Mouse (Mus musculus) stomach, embryonic 15.5 days (tissue): Measurements from ENCODE around the gene Olfr545. TPM values are rescaled to one million over a fixed set of nuclear protein-coding genes. Genes with fewer than 3 reads are reported as not detected.

ENCODE experiments used
- polyA plus RNA-seq: library from polyadenylated mRNA; unstranded; fragments of >200 nt; fragmentation: Nextera tagmentation; extraction: Ambion mirVana; gene quantifications from 2 replicates; pipeline ENCODE4 v1.2.1, GENCODE M21; 2015

Gene Olfr545
- polyA plus RNA-seq, 1 experiment from 2014 or later = not detected

Other genes with a start within 250 kb of the Olfr545 start
- gene Rhog, start 243.5 kb downstream of the Olfr545 start, polyA plus RNA-seq = 58.4 and 67.7 TPM in 2 replicates
- gene Stim1, start 231.8 kb downstream of the Olfr545 start, polyA plus RNA-seq = 26.5 TPM in 2 replicates
- 133 and 138 TPM in 2 replicates for gene Rrm1, start 57.9 kb downstream of the Olfr545 start, polyA plus RNA-seq
- gene Olfr543, start 17.9 kb downstream of the Olfr545 start, polyA plus RNA-seq = 0.41 and 0.53 TPM in 2 replicates
- 0.04 TPM in 2 replicates for gene Olfr544, start 11.3 kb downstream of the Olfr545 start, polyA plus RNA-seq
- gene Olfr547, start 35.2 kb upstream of the Olfr545 start, polyA plus RNA-seq = not detected in 2 replicates
- gene Olfr548-ps1, start 41.3 kb upstream of the Olfr545 start, polyA plus RNA-seq = not detected in 2 replicates
- not detected in 2 replicates for gene Olfr549, start 50.3 kb upstream of the Olfr545 start, polyA plus RNA-seq
- gene Trim21, start 65.9 kb upstream of the Olfr545 start, polyA plus RNA-seq = 0.49 and 1.1 TPM in 2 replicates
- gene Olfr550, start 71.9 kb upstream of the Olfr545 start, polyA plus RNA-seq = not detected in 2 replicates
- not detected in 2 replicates for gene Olfr551, start 92.3 kb upstream of the Olfr545 start, polyA plus RNA-seq
- gene Olfr552, start 98.2 kb upstream of the Olfr545 start, polyA plus RNA-seq = not detected in 2 replicates
- gene Olfr553, start 118.6 kb upstream of the Olfr545 start, polyA plus RNA-seq = not detected in 2 replicates
- not detected in 2 replicates for gene Olfr554, start 138.9 kb upstream of the Olfr545 start, polyA plus RNA-seq
- not detected in 2 replicates for gene Olfr555, start 159.2 kb upstream of the Olfr545 start, polyA plus RNA-seq
- gene Olfr556, start 165.3 kb upstream of the Olfr545 start, polyA plus RNA-seq = not detected in 2 replicates
- 12.8 and 13.6 TPM in 2 replicates for gene Trim68, start 187.8 kb upstream of the Olfr545 start, polyA plus RNA-seq
- gene Olfr557, start 196.3 kb upstream of the Olfr545 start, polyA plus RNA-seq = not detected in 2 replicates
- 0.18 and 0.30 TPM in 2 replicates for gene Olfr558, start 202.6 kb upstream of the Olfr545 start, polyA plus RNA-seq
- gene Olfr33, start 219.5 kb upstream of the Olfr545 start, polyA plus RNA-seq = not detected in 2 replicates
- not detected in 2 replicates for gene Olfr559, start 227.9 kb upstream of the Olfr545 start, polyA plus RNA-seq